Mouse (Mus musculus) heart, embryonic 11.5 days (tissue): ENCODE data around the gene Ndufs7. TPM values are rescaled to one million over a fixed set of nuclear protein-coding genes. Genes with fewer than 3 reads are reported as not detected.
A peak's percentile ranks its signal among the peaks of the same experiment; 100 is the strongest.

Experiments used
- ATAC-seq: fragments of 200-750 bp; cut with Nextera tagmentation; replicated peaks from 2 replicates; pipeline ENCODE4 v1.8.0; 2017; ENCODE audit warnings: moderate library complexity; ENCODE audit not compliant: insufficient number of reproducible peaks, low FRiP score, low TSS enrichment
- H3K27ac ChIP-seq: fragments of 300-500 bp; sonication (generic); 2 replicates; pipeline ENCODE4 v1.5.1; 2014; ENCODE audit warnings: mild to moderate bottlenecking, low read depth, low read length
- H3K27me3 ChIP-seq: fragments of 300-500 bp; sonication (generic); 2 replicates; pipeline ENCODE4 v1.6.1; 2014; ENCODE audit warnings: mild to moderate bottlenecking, low read length, mixed read lengths; ENCODE audit not compliant: control insufficient read depth, insufficient read depth
- H3K36me3 ChIP-seq: fragments of 300-500 bp; sonication (generic); 2 replicates; pipeline ENCODE4 v1.6.1; 2014; ENCODE audit warnings: mild to moderate bottlenecking, low read length, moderate library complexity, mixed read lengths; ENCODE audit not compliant: control insufficient read depth, insufficient read depth
- H3K4me1 ChIP-seq: fragments of 300-500 bp; sonication (generic); 2 replicates; pipeline ENCODE4 v1.6.1; 2014; ENCODE audit warnings: low read length; ENCODE audit not compliant: control insufficient read depth, insufficient read depth
- H3K4me2 ChIP-seq: fragments of 300-500 bp; sonication (generic); 2 replicates; pipeline ENCODE4 v1.6.1; 2014; ENCODE audit warnings: mild to moderate bottlenecking, moderate library complexity
- H3K4me3 ChIP-seq: fragments of 300-500 bp; sonication (generic); 2 replicates; pipeline ENCODE4 v1.5.1; 2014; ENCODE audit warnings: low read depth, low read length
- H3K9ac ChIP-seq: fragments of 300-500 bp; sonication (generic); 2 replicates; pipeline ENCODE4 v1.6.1; 2014; ENCODE audit warnings: mild to moderate bottlenecking, low read depth, low read length, moderate library complexity
- H3K9me3 ChIP-seq: fragments of 300-500 bp; sonication (generic); replicated peaks from 2 replicates; pipeline ENCODE4 v1.6.1; 2016; ENCODE audit warnings: low read length; ENCODE audit not compliant: control insufficient read depth
- WGBS: fragments of 180-500 bp; shearing (Covaris S2); extraction: QIAGEN DNeasy Blood & Tissue Kit; methylation state at CpG from one replicate; pipeline ENCODE4 v1.1.7; 2014; ENCODE audit not compliant: insufficient replicate concordance; 5-methylcytosine and 5-hydroxymethylcytosine counted together
- polyA plus RNA-seq: library from polyadenylated mRNA; unstranded; fragments of >200 nt; fragmentation: Nextera tagmentation; extraction: Ambion mirVana; gene quantifications from 2 replicates; pipeline ENCODE4 v1.2.1, GENCODE M21; 2014

The Ndufs7 gene
- polyA plus RNA-seq: 499 and 501 TPM in 2 replicates

GRCm38 (mm10) chr10:80248971-80249640 is at the start of gene Ndufs7:
Ndufs7 (plus strand) TSS chr10:80249121.
- peaks cover 17% of the 10 kb centered on the region for H3K4me1 ChIP-seq
- ATAC-seq: peak; percentile 84
- WGBS: under 1% methylated on average over 53 of the region's 53 CpGs
- peak within 1 kb of the TSS; percentile 95 for H3K4me2 ChIP-seq
- H3K27ac ChIP-seq: peak within 1 kb of the TSS; percentile 92
- H3K9ac ChIP-seq: peak within 1 kb of the TSS; percentile 98
- peak within 1 kb of the TSS; percentile 95 for H3K4me3 ChIP-seq
- peaks cover 12% of the 10 kb centered on the region for H3K36me3 ChIP-seq
- no peaks in the 10 kb centered on the region for H3K9me3 ChIP-seq
- no peaks in the 10 kb centered on the region for H3K27me3 ChIP-seq

- WGBS: 63% methylated on average over 3 of the region's 3 CpGs
- Histone ChIP-seq H3K27me3 (no peaks in the 10 kb centered on the region; the same call in 1 of the 2 replicates), H3K27ac (no peak overlapping the region), H3K9ac (no peak overlapping the region), H3K4me1 (no peaks in the 10 kb centered on the region), H3K4me2 (no peak overlapping the region), H3K36me3 (no peaks in the 10 kb centered on the region), H3K4me3 (no peak overlapping the region), H3K9me3 (no peaks in the 10 kb centered on the region)
- ATAC-seq: 0 out of 2 replicates have a peak, but pooled peaks have one; percentile 53
Measured at GRCm38 (mm10) chr10:80199440-80200008, 49.4 kb upstream of the Ndufs7 start.

GRCm38 (mm10) chr10:80200485-80200884 is 48.4 kb upstream of the Ndufs7 start:
- H3K4me3 ChIP-seq: no peak overlapping the region
- H3K27ac ChIP-seq: no peak overlapping the region
- H3K4me2 ChIP-seq: no peak overlapping the region
- WGBS: 66% methylated on average over 6 of the region's 6 CpGs
- H3K27me3 ChIP-seq: no peaks in the 10 kb centered on the region; the same call in 1 of the 2 replicates
- no peaks in the 10 kb centered on the region for H3K36me3 ChIP-seq
- H3K9ac ChIP-seq: no peak overlapping the region
- H3K4me1 ChIP-seq: no peaks in the 10 kb centered on the region
- no peak for ATAC-seq
- H3K9me3 ChIP-seq: no peaks in the 10 kb centered on the region

- ATAC-seq: no peak
- H3K27me3 ChIP-seq: 0 out of 2 replicates have a peak, but pooled peaks cover 3% of the 10 kb centered on the region
- no peak overlapping the region for H3K9ac ChIP-seq
- H3K4me3 ChIP-seq: no peak overlapping the region
- H3K27ac ChIP-seq: no peak overlapping the region
- H3K4me1 ChIP-seq: peaks cover 4% of the 10 kb centered on the region; the same call in 1 of the 2 replicates
- H3K4me2 ChIP-seq: no peak overlapping the region
- no peaks in the 10 kb centered on the region for H3K36me3 ChIP-seq
- 30% methylated on average over 7 of the region's 7 CpGs for WGBS
- no peaks in the 10 kb centered on the region for H3K9me3 ChIP-seq
Measured at GRCm38 (mm10) chr10:80204055-80204454, 44.9 kb upstream of the Ndufs7 start.

- no peak overlapping the region for H3K27ac ChIP-seq
Measured at GRCm38 (mm10) chr10:80207201-80207600, 41.7 kb upstream of the Ndufs7 start.

GRCm38 (mm10) chr10:80207676-80208075 is 41.2 kb upstream of the Ndufs7 start:
- no peak for ATAC-seq
- Histone ChIP-seq H3K27ac (no peak overlapping the region), H3K9ac (no peak overlapping the region), H3K4me2 (no peak overlapping the region), H3K9me3 (no peaks in the 10 kb centered on the region), H3K36me3 (no peaks in the 10 kb centered on the region), H3K27me3 (0 out of 2 replicates have a peak, but pooled peaks cover 3% of the 10 kb centered on the region), H3K4me1 (peaks cover 4% of the 10 kb centered on the region; the same call in 1 of the 2 replicates), H3K4me3 (no peak overlapping the region)
- WGBS: 62% methylated on average over 10 of the region's 10 CpGs

More at GRCm38 (mm10) chr10:80207201-80207600, 41.7 kb upstream of the Ndufs7 start:
- H3K9ac ChIP-seq: no peak overlapping the region
- no peaks in the 10 kb centered on the region for H3K9me3 ChIP-seq
- no peak overlapping the region for H3K4me2 ChIP-seq
- 0 out of 2 replicates have a peak, but pooled peaks cover 3% of the 10 kb centered on the region for H3K27me3 ChIP-seq
- H3K4me1 ChIP-seq: peaks cover 4% of the 10 kb centered on the region; the same call in 1 of the 2 replicates
- WGBS: 75% methylated on average over 1 of the region's 1 CpGs
- no peak for ATAC-seq
- H3K4me3 ChIP-seq: no peak overlapping the region
- H3K36me3 ChIP-seq: no peaks in the 10 kb centered on the region

- H3K27ac ChIP-seq: no peak overlapping the region
- H3K4me1 ChIP-seq: peaks cover 4% of the 10 kb centered on the region; the same call in 1 of the 2 replicates
- no peaks in the 10 kb centered on the region for H3K36me3 ChIP-seq
- H3K4me2 ChIP-seq: no peak overlapping the region
- H3K27me3 ChIP-seq: 0 out of 2 replicates have a peak, but pooled peaks cover 3% of the 10 kb centered on the region
- WGBS: 67% methylated on average over 4 of the region's 4 CpGs
- H3K9me3 ChIP-seq: no peaks in the 10 kb centered on the region
- no peak overlapping the region for H3K9ac ChIP-seq
- ATAC-seq: no peak
- no peak overlapping the region for H3K4me3 ChIP-seq
Measured at GRCm38 (mm10) chr10:80208248-80208647, 40.7 kb upstream of the Ndufs7 start.

GRCm38 (mm10) chr10:80208841-80209371 is 40.0 kb upstream of the Ndufs7 start:
- Histone ChIP-seq H3K4me3 (no peak overlapping the region), H3K36me3 (no peaks in the 10 kb centered on the region), H3K4me1 (peaks cover 4% of the 10 kb centered on the region; the same call in 1 of the 2 replicates), H3K4me2 (peak overlapping the region; percentile 49), H3K27ac (no peak overlapping the region), H3K27me3 (0 out of 2 replicates have a peak, but pooled peaks cover 3% of the 10 kb centered on the region), H3K9me3 (no peaks in the 10 kb centered on the region), H3K9ac (no peak overlapping the region)
- whole genome bisulfite sequencing: 15% methylated on average over 24 of the region's 24 CpGs
- no peak for ATAC-seq
